Mouse (Mus musculus): ENCODE measurements around the gene Bak1.
A peak's percentile ranks its signal among the peaks of the same experiment; 100 is the strongest.

Bak1 gene

GRCm38 (mm10) chr17:27021076-27021475 is 7.7 kb downstream of the Bak1 start:
- no peak for DNase-seq (ENCODE audit: low spot score)

GRCm38 (mm10) chr17:27018555-27019196 is 10.1 kb downstream of the Bak1 start:
- DNase-seq (ENCODE audit: low spot score): no peak

DNA sequence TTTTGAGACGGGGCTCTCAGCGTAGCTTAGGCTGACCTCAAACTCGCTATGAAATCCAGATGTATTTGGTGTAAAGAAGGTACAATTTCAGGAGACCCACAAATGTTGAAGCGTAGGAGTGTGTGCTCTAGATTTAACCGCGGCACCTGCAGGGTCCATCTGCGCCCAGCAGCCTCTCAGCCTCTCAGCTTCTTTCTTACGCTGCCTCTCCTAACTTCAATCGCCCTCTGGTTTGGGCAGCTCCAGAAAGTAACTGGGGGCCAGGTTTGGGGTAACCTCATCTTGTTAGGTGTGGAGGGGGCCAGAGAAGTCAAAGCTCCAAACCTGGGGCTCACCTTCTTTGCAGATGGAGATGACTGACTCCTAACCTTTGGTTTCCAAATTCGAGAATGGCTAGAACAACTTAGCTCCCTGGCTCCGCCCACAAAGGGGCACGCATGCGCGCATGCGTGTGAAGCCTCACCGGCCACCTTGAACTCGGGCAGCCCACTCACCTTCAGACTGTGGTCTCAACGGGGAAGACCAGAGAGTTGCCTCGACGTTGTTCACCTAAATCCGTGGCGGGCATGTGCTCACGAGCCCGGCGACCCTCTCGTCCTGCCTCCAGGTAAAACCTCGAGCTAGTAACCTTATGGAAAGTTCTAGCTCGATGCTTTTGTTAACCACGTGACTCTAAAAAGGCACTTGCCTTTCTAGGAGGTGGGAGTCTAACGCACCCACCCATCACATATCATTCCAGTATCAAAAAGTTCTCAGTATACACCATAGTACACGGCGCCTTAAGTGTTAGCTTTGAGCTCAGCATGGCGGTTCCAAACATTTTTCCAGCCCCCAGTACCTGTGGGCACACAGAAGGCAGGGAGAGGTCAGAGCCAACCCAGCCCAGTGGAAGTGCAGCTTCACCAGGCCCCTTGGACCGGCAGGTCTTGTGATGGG is 11.0 kb downstream of the Bak1 start:
- DNase-seq (ENCODE audit: low spot score): peak; percentile 87

DNA sequence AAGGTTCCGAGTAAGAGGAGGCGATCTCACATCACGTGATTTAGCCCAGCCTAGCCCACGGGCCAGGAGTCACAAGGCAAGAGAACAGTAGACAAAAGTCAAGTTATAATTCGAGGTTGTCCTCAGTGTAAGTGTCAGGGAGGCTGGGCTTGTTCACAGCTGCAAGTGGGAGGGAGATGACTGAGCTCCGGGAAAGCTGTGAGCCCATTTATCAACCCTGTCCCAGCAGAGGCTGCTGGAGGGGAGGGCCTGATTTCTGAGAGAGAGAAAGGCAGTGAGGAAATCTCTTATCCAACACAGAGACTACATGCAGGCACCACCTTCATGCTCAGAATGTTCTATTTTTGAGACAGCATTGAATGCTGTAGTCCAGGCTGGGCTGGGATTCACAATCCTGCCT is 15.9 kb downstream of the Bak1 start:
- DNase-seq (ENCODE audit: low spot score): no peak

GRCm38 (mm10) chr17:27011998-27012672 is 16.7 kb downstream of the Bak1 start:
- peak; percentile 77 for DNase-seq (ENCODE audit: low spot score)

GRCm38 (mm10) chr17:27011167-27011566 is 17.6 kb downstream of the Bak1 start:
- no peak for DNase-seq (ENCODE audit: low spot score)

- DNase-seq (ENCODE audit: low spot score): no peak
These were observed 20.5 kb downstream of the Bak1 start for GRCm38 (mm10) chr17:27008277-27008676.

DNA sequence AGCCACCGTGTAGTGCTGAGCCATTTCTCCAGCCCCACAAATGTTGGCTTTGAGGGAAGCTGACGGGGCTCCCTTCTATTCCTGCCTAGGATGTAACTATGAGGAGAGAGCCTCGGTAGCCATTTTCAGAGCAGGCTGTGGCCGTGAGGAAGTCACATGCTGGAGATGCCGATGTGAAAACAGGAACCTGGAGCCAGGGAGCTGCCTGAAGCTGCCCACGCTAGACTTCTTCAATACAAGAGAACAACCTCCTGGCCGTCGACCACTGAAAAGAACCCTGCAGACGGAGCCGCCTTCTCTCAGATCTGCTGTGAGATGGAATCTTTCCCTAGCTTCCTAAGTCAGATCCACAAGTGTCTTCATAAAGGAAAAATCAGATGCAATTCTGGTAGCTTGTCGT is 23.2 kb downstream of the Bak1 start:
- no peak for DNase-seq (ENCODE audit: low spot score)

DNA sequence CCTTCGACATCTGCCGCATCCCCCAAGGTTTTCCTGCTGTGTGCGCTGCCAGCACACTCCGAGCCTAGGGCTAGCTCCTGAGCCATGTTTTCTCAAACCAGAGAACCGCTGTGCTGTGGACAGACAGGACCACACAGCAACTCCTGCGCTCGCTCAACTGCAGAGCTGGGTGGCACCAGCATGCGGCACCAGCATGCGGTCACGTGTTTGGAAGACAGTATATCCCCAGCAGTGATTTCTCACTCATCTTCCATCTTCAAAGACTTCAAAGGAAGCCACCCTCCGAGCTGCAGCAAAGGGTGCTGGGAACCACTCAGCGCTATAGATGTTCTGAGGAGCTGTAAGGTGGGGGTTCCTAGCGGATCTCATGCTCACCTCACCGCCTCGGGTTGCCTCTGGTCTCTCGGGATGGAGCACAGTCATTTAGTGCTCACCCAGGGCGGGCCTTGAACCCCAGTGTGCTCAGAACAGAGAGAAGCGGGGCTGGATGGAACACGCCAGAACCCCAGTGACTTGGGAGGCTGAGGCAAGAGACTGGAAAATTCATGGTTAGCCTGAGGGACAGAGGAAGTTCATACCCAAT is 23.8 kb downstream of the Bak1 start:
- DNase-seq (ENCODE audit: low spot score): no peak

DNA sequence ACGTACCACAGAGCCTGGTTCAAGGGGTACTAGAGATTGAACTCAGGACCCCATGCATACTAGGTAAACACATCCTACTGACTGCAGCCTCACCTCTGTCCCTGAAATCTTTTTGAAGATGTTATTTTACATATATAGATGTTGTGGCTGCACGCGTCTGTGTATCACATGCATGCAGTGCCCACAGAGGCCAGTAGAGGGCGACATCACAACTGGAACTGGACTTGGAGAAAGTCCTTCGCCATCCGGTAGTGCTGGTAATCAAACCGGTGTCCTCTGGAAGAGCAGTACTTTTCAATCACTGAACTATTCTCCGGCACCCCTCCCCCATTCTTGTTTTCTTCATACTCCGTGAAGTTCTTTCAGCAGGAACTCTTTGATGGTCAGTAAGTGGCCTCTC is 24.4 kb downstream of the Bak1 start:
- DNase-seq (ENCODE audit: low spot score): peak; percentile 47

- DNase-seq (ENCODE audit: low spot score): no peak
These were observed 26.9 kb downstream of the Bak1 start for GRCm38 (mm10) chr17:27001889-27002288.

- peak; percentile 61 for DNase-seq (ENCODE audit: low spot score)
These were observed 27.7 kb downstream of the Bak1 start for GRCm38 (mm10) chr17:27001151-27001550.

DNA sequence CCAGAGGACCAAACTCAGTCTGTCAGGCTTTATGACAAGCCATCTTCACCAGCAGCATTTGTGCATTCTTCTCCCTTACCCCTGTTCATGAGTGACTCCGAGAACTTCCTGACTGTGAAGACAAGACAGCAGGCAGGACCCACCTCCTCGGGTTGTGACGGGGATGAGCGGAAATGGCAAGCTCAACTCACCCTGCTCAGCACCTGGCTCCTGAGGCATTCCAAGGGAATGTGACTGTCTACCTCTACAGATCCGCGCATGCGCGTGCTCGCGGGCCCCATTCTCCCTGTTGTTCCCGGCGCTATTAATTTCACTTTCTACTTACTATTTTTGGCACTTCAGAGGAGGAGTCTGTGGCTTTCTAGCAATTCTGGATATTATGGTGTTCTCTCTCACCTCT is 28.8 kb downstream of the Bak1 start:
- DNase-seq (ENCODE audit: low spot score): peak; percentile 50

DNA sequence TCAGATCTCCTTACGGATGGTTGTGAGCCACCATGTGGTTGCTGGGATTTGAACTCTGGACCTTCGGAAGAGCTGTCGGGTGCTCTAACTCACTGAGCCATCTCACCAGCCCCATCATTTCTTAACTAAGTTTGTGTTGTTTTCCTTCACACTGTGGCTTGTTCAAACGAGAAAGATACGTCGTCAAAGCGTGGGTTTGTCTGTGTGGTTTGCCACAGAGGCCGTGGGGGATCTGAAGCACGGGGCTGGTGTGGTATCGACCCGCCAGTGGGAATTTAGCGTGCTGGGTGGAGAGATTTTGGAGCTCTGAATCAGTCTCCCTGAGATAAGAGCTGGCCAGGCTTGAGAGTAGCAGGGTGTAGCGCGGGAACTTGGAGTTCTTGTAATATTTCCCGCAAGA is 30.5 kb downstream of the Bak1 start:
- DNase-seq (ENCODE audit: low spot score): peak; percentile 55

DNA sequence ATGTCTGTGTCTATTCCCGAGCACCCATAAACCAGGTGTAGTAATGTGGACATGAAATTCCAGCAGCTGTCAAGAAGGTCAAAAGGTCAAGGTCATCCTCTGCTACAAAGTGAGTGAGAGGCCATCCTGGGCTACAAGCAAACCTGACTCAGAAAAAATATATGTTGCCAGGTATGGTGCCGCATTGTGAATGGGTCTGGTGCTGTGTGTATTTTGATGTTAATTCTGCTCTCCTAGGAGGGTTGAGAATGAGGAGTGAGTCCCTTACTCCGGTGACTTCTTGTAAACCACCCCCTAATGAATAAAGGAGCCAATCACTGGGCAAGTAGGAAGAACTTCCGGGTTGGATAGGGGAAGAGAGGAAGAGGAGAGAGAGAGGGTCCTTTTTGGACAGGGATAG is 31.1 kb downstream of the Bak1 start:
- DNase-seq (ENCODE audit: low spot score): no peak

GRCm38 (mm10) chr17:26995562-26995961 is 33.2 kb downstream of the Bak1 start:
- no peak for DNase-seq (ENCODE audit: low spot score)

- DNase-seq (ENCODE audit: low spot score): no peak
These were observed 33.8 kb downstream of the Bak1 start for GRCm38 (mm10) chr17:26995006-26995405.

DNA sequence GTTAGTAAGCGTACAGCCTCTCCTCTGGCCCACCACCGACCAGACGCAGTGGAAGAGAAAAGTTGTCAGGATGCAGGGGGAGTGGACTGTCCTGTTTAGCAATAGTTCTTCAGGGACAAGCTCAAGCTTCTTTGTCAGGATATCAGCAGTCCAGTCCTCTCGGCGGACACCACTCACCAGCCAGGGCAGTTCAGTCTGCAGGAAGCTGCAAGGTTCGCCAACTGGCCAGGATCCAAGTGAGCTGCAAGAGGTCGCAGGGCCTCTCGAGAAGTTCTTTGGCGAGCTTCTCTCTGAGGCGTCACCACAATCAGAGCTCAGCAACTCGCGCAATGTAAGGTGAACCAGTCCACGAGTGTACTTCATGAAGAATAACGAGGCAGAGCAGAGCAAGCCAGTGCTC is 34.4 kb downstream of the Bak1 start:
- no peak for DNase-seq (ENCODE audit: low spot score)

DNA sequence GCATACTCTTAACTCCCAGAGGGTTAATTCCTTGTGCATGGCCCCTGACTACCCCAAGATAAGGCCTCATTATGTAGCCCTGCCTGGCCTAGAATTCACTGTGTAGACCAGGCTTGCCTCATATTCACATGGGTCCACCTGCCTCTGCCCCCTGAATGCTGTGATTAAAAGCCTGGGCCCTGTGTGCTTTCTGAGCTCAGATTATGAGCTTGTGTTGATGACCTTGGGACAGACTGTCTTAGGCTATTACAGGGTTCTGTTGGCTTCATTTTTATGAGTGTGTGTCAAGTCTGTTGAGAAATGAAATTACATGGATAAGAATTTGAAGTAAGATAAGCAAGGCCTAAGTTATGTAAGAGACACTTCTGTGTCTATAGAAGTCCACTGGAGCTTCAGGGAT is 38.3 kb downstream of the Bak1 start:
- no peak for DNase-seq (ENCODE audit: low spot score)

DNA sequence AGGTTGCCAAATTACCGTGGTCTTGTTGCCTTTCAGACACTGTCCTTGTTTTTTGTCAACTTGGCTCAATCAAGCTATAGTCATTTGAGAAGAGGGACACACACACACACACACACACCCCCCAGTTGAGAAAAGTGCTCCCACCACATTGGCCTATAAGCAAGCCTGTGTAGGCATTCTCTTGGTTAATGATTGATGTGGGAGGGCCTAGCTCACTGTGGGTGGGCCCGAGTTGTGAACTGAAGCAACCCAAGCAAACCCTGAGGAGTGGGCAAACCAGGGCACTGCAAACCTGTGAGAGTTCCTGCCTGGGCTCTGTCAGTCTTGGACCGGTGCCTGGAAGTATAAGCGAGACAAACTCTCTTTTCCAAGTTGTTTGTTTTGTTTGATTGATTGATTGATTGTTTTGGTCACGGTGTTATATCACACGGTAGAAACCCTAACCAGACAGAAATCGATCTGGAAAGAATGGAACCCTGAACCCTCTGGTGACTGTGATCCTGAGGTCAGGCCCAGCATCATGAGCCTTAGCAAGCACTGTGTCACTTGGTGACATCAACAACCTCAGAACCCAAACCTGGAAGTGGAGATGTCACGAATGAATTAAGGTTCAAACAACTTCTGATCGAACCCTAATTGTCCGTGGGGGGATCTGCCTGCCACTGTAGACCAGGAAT is 43.2 kb downstream of the Bak1 start:
- DNase-seq (ENCODE audit: low spot score): no peak

- no peak for DNase-seq (ENCODE audit: low spot score)
These were observed 45.4 kb downstream of the Bak1 start for GRCm38 (mm10) chr17:26983382-26983781.

DNA sequence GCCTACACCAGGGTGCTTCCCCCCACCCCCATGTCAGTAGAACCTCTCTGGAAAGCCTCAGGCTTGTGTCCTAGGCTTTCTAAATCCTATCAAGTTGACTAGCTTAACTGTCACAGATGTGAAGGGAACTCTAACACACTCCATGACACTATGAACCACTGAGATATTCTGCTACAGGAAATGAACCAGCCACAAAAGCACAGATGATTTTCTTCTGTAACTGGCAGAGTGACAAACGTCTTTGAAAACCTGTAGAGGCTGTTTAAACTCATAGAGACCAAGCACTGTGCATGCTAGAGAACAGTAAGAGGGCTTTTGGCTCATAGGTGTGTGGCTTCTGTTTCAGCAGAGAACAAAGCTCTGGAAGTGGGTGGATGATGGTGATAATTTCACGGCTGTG is 47.8 kb downstream of the Bak1 start:
- peak; percentile 64 for DNase-seq (ENCODE audit: low spot score)
